Mouse (Mus musculus) telencephalon, adult 2 months (tissue): ENCODE results near the gene Rabl6.

Experiments
- DNase-seq: peaks from one replicate; pipeline ENCODE4 v3.0.0-alpha.2; 2011; ENCODE audit warnings: low read depth, low spot score

The Rabl6 gene

DNA sequence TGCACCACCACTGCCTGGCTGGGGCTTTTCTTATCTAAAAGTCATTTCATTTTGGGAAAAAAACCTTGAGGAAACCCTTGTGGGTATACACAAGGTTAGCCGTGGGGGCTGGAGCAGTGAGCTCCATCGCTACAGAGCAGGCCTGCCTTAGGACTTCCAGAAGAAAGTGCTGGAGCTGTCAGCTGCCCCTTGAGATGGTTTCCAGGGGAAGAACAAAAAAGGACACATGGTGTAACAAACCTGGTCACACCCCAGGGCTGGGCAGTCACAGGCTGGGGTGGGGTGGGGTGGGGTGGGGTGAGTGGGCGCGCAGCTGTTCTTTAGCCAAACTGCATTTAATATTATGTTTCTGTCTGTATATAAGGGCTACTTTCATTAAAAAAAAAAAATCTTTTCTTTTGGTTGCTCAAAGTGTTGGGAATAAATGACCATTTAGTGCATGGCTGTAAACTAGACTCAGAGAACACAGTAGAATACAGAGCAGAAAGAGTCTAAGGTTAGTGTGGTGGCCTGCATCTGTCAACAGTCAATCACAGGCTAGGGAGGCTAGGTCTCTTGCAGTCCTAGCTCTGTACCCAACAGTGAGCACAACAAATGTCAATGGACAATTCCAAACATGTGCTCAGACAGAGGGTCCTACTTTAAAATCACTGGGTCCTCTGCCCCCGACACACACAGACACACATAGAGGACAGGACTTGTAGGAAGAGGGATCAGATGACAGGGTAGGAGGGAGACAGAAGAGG, 11.4 kb downstream of the Rabl6 start:
- no peak for DNase-seq

DNA sequence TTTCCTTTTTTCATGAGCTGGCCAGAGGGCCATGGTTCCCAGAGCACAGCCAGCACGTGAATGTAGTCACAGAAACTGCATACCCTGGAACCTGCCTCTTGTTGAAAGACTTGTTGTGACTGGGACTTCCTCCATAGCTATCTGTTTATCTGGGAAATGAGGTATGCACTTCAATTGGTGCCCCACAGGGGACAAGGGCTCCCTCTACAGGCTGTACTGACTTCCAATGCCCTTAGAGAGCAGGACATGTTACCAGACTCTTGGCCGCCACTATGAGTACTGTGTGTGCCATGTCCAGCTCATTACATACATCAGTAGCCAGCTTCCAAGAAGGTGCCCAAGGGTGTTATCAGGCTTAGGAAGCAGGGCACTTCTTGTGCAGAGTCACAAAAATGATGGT, 16.5 kb downstream of the Rabl6 start:
- no peak for DNase-seq

DNA sequence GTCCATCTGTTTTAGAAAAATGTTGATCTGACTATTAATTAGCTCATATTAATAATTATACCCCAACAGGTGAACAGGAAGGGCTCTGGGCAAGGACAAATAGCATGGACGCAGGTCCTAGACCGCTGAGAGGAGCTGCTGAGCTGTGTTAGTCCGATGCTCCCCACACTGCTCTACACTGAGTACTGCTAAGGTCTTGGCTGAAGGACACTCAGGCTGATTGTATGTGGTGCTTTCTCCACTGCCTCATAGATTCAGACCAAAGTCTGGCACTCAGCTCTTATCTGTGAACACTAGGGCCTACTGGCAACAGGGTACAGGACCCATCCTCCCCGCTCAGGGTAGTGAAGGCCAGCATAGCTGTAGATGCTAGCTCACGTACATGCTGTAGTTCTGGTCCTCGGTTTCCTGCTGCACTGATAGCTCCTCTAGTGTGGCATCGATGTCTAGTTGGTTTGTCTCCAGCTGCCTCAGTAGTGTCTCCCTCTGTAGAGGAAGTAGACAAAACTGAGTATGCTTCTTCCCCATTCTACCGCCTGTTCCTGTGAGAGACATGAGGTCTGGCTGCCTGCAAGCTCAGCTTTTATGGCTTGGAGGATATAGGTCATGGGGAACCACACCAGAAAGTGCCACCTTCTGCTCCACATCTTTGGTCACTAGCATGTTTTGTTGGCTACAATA, 20.0 kb downstream of the Rabl6 start:
- no peak for DNase-seq

DNA sequence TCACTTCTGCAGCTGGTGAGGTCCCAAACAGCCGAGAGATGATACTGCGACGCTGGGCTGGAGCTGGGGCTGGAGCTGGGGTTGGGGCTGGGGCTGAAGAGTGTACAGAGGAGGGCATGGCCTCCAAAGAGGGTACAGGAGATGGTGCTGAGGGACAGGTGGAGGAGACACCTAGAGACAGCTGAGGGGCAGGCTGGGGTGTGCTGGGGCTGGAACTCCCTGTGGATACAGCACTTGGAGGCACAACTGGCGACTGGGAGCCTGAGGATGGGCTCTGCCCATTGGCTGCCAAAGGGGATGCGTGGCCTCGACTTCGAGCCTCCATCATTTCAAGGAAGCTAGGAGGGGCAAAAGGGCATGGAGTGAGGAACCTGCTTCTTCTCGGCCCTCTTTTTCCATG, 21.0 kb downstream of the Rabl6 start:
- no peak for DNase-seq

DNA sequence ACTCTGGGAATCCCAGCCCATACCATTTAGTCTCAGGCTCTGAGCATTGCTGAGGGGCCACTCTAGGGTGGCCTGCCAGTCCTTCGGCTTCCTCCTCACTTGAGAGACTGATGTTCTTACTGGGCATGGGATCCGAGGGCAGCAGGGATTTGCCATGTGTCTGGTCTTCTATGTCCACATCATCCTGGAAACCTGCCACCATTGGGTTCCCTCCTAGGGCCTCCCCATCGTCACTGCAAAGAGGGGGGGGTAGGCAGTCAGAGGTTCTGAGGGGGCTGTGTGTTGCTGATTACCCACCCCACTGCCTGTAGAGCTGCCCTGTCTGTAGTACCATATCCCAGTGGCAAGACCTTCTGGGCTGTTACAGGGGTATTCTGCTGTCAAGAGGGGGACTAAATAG, 22.7 kb downstream of the Rabl6 start:
- DNase-seq: no peak

DNA sequence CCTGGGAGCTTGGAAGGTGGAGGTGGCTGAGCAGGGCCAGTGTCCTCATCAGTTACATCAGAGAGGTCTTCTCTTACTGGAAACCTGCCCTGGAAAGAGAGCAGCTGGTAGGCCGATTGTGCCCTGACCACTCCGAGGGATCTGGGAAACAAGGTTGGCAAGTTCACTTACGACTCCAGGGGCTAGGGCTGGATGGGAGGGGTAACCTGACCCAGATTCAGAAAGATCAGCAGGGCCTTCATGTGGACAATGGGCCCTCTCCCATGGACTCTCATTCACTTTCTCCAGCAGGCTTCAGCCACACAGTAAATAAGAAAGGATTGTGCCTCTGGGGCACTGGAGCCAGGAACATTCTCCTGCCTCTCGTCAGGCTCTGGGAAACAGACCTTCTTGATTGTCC, 23.5 kb downstream of the Rabl6 start:
- no peak for DNase-seq

DNA sequence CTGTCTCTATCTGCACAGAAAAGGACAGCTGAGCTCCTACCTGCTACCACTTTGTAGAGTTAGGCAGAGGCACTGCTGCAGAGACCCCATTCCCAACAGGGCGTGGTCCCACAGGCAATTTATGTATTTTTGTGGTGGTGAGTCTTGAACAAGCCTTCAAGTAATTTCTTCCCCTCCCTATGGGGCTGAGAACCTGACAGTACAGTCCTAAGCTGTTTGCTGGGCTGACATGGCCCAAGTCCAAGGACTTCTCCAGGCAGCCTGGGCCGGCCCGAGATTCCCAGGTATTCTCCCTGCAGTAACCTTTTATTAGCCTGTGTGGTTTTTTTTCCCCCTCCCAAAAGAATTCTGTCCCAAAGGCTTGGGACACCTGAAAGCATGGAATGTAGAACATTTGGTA, 24.2 kb downstream of the Rabl6 start:
- no peak for DNase-seq

DNA sequence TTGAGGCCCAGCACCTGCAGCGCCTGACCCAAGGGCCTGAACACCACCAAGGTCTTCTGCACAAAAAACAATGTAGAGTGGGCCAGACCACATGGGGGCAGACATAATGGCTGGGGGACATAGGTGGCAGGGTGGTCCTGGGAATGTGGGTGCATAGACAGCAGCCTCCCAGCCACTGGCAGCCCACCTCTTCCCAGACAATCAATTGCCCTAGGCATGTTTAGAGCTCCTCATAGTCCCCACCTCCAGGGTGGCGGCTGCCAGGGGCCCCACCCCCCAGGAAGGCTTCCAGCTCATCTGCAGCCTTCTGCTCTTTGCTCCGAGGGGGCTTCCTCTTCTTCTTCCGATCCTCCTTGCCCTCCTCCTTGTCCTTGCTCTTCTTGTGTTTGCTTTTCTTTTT, 24.8 kb downstream of the Rabl6 start:
- DNase-seq: no peak

DNA sequence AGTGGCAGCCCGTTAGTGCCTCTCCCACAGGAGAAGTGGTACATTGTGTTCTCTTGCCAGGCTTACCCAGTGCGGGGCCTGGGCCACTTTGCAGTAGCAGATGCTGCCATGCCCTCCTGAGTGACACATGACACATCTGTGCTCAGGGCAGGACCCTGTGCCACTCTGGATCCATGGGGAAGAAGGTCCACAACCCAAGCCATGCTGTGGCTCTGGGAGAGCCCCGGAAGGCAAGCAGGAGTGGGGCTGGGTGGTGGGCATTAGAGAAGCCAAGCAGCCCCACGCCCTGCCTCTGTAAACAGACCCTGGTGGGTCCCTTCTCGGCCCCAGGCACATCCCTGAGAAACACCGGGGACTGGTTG, 25.2 kb downstream of the Rabl6 start:
- DNase-seq: no peak

DNA sequence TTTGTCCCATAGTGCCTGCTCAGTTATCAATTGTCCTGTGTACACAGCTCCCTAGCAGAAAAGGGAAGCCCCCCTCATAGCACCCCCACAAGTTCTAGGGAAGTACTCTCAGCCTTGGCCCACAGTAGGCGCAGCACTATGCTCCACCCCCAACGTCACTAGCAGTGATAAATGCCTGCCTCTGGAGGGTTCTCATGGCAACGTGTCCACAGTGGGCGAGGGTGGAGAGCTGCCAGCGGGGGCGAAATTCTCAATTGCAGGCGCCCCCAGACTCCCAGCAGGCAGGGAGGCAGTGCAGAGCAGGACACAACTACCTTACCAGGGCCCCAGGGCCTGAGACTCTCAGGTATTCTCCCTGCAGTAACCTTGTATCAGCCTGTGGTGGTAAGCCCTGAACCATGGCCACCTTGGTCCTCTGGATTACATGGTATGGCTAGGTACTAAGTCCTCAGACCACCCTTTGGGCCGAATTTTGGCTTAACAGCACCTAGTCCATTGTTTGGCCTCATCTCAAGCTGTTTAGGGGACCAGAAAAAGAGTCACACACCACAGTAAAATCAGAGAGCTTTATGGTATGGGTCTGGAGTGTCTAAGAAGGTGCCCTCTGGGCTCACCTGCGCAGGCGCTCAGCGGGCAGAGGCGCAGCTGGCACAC, 25.7 kb downstream of the Rabl6 start:
- DNase-seq: peak; percentile 80

DNA sequence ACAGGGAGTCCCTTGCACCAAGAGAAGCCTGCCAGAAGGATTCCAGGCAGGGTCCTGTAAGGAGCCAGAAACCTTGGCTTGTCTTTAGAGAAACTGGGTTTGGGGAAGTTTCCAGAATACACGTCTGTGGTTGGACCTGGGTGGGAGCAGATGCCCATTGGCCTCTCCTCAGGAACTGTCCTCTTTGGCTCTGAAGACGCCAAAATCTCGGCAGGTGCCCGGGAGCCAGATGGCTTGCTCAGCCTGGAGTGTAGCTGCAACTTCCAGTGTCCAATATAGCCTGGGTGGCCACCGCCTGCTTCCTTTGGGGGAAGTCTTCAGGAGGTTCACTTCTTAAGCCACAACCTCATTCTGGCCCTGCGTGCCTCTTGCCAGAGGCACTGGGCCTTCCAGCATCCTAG, 26.4 kb downstream of the Rabl6 start:
- DNase-seq: no peak

DNA sequence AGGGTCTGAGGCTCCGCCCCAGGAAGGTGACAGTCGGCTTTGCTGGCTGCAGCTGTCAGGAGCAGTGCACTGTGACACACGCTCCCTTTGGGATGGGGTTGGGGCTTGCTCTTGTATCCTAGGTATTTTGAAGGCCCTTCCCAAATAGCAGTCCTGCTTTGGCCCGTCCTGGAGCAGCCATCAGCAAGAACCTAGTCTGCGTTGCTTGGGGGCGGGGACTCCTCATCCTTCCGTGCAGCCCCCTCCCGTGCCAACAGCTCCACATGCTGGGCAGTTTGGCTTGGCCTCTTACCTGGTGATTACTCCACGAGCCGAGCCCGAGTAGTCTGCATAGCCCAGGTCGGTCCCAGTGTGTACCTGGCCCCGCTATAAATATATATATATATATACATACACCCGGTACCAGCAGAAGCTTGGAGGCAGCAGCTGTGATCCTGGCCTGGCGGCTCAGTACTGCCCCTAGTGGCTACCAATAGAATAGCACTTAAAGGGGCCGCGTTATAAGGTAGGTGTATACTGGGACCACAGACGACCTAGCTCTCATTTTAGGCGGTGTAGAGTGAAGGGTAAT, 26.9 kb downstream of the Rabl6 start, which contains the start of gene Ajm1:
Ajm1 (minus strand) TSS at position 464 of the 571 bp plus-strand sequence.
- DNase-seq: peak; percentile 56

DNA sequence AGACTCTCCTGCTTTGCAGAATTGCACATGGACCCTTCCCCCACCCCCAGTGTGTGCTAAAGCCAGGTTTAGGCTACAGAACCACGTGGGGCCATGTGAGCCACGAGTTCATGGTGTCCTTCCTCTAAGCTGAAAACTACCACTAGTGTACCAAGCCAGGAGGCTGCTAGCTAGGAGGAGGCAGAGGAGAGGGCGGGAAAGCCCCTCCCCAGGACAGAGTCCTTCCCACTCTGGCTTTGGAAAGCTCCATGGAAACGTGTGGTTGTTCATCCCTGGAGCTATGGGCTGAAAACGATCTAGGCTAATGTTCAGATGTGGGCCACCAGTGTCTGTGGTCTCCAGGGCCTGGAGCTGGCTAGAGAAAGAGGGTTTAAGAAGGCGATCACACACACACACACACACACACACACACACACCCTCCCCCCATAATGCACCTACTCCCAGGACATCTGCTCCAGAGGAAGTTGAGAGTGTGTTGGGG, 27.7 kb downstream of the Rabl6 start:
- peak; percentile 42 for DNase-seq

DNA sequence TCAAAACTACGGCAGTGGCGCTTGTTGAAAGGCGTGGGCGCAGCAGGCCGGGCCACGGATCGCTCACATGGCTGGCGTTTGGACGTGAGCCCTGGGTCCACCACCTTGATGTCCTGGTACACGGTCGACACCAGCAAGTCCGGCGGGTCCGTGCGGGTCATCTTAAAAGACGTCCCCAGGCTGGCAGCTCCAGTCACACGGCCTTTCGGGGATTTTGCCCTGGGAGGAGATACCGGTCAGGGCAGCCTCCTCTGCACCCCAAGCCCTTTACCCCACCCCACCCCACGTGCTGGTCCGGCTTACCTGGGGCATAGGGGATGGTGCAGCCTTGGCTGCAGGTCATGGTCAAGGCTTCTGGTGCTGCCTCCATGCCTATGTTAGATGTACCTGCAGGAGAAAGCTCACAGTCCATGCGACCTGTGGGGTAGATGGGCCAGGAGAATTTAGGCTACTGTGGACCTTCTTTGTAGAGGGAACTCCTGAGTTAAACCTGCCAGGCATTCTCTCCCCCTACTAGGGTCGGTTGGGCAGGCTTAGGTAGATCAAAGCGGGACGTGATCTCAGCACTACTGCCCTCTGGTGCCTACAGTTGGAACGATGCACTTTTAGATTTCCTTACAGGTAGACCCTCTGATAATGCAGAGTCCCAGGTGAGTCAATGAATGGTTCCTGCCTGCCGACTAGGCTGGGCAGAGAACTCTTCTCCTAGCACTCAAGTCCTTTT, 28.4 kb downstream of the Rabl6 start:
- DNase-seq: no peak

DNA sequence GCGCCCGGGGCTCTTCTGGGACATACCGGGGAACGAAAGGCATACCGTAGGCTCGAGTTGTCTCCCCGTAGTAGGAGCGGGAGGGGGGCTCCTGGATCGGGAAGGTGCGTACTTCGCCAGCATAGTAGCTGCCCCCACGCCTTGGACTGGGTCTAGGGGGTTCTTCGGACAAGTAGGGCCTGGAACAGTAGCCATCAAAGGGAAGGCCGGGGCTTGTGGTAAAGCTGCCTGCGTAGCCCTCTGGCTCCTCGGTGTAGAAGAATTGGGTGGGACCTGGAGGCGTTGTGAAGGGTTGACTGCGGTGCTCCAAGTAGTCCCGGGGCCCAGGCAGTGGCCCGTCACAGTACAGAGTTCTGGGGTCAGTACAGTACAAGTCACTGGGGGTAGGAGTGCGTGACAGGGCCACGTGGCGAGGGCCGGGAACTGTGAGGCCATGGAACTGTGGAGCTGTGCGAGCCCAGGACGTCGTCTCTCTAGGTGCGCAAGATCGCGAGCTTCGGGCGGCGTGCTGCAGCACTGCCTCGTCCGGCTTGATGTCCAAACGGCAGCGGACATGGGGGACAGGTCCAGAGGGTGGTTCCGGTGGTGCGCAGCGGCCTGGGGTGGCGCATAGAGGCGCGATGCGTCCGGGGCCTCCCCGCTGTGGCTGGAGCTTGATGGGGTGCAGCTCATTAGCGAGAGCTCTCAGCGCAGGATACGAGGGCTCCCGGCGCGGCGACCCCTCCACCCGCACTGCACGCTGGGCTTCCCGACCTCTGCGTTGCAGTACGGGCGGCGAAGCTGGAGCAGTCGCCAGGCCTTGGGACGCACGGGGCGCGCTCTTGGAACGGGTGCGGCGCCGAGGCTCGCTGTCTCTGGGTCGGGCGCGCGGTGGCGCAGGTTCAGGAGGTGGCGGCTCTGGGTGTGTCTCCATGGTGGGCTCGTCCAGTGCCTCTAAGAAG, 29.3 kb downstream of the Rabl6 start:
- DNase-seq: no peak

DNA sequence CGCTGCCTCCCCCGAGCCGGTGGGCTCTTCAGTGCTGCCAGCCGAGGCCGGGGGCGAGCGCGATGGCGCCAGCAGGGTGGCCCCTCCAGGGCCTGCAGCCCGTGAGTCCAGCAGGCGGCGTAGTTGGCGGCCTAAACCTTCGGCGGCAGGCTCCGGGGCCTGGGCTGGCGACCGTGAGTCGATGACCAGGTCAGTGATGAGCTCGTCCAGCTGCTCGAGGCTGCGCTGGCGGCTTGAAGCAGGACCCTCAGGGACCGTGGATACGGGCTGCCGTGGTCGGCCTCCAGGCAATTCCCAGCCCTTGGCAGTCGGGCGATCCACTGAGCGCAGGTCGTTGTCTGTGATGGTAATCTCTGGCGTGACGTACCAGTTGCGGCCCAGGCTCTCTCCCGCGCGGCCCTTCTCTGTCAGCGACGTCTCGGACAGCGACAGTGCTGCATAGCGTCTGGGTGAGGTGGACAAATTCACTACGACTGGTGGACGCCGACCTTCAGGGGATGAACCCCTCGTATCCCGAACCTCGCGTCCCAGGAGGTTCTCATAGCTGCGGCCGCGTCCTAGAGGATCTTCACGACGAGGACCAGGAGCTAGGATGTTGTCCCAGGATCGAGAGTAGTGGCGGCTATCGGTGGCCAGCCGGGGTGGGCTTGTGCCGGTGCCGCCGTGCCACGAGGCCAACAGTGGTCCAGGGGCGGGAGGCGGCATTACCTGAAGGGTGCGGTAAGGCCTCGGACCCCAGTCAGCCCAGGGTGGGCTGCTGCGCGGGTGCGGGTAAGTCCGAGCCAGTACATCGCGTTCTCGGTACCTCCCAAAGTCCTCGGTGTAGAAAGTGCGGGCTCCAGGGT, 30.1 kb downstream of the Rabl6 start:
- DNase-seq: no peak

DNA sequence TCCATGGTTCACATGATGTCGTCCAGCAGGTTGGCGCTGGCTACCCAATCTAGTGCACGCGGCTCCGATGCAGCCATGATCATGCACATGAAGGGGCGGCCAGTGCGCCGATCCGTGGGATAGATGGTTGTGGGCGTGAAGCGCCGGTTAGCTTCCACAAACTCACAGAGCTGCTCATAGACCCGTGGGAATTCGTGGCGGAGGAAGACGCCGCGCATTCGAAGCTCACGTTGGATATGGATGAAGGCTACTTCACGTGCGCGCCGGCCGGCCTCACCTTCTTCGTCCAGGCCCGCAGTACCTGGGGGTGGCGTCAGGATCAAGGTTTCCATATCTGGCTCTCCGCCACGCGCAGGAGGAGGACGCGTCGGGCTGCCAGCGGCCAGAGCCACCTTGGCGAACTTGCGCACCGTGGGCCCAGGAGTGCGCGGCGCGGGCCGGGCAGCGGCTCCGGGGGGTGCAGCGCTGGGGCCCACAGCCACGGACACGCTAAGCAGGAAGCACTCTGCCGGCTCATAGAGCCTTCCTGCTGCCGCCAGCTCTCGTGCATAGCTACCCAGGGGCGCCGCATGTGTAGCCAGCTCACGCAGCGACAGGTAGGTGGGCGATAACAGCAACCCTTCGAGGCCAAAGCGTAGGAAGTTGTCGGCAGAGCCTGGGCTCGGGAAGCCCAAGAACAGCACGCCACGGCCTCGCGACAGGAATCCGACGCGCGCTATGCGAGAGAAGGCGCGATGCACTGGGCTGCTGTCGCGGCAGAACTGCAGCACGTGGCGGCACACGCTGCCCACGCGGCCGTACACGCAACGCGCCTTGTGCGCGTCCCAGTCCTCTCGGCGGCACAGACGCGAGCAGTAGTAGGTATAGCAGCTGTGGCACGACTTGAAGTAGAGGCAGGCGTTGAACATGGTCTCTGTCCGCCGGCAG, 31.1 kb downstream of the Rabl6 start:
- DNase-seq: no peak

DNA sequence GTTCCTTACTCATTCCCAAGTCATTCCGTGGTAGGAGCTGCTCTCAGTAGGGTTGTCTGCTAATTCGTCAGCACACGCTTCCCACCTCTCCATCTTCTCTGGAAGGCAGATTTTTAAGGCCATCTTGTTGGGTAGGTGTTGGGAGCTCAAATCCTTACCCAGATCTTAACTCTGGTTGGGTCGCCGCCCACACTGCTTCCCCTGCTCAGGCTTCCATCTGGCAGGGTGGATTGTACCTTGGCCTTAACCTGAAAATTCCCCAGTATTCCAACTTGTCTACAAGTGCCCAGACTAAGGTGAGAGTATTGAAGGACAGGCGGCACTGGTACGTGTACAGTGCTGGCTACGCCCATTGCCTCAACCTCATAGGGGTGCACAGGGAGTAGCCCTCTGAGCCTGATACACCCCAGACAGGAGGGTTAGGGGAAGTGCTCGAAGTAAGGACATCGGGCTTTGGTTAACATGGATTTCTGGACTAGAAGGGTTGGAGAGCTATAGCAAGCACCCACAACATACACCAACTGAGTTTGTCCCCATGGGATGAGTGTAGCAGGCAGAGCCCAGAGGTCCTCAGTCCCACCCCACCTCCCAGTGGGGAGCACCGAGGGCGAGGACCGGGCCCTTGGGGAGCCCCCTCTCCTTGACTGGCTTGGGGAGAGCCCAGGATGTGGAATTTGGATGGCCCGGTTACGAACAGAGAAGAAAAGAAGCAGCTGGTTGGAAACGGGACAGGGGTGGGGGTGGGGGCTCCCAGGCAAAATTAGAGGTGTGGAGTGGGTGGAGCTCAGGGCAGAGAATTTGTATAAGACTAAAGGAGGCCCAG, 32.1 kb downstream of the Rabl6 start:
- peak; percentile 71 for DNase-seq
